Mouse (Mus musculus): ENCODE measurements around the gene Csrnp2.

- TF ChIP-seq CTCF (IDR thresholded peaks at IDR 0.05; ENCODE audit: extremely low read depth, insufficient read length, insufficient replicate concordance, low read depth, low read length) (no peak), POLR2A (IDR thresholded peaks at IDR 0.05; ENCODE audit: low read depth, low read length) (no peak)
Measured at GRCm38 (mm10) chr15:100456356-100456991, 38.8 kb downstream of the Csrnp2 start.

All from small intestine, adult 2 months (tissue).